Mouse (Mus musculus) C3H10T1/2 (cell line): ENCODE results near the gene Sash3. TPM values are rescaled to one million over a fixed set of nuclear protein-coding genes. Genes with fewer than 3 reads are reported as not detected.

Experiments
- polyA plus RNA-seq, 2 experiments: library from polyadenylated mRNA; unstranded; fragments of >200 nt; fragmentation: generic; extraction: Trizol; gene quantifications; one replicate each; pipeline ENCODE4 v1.2.1; 2012; ENCODE audit warnings: missing spikeins in 2 of 2

Sash3 gene
- polyA plus RNA-seq = under 1 TPM in 1 of 2 experiments, not detected in 1; 0.01 TPM

GRCm38 (mm10) chrX:48146262-48146661 is at the start of gene Sash3:
Gene Sash3 (plus strand): TSS chrX:48146436.

GRCm38 (mm10) chrX:48108394-48109315 is 37.6 kb upstream of the Sash3 start, which contains the start of gene Xpnpep2:
Gene Xpnpep2 (plus strand): TSS chrX:48108725.

GRCm38 (mm10) chrX:48208519-48209185 is 62.4 kb downstream of the Sash3 start, which contains the start of gene Zdhhc9:
Gene Zdhhc9 (minus strand): TSS chrX:48208878.

Other genes with a start within 250 kb of the Sash3 start
- gene Ocrl, start 234.0 kb upstream of the Sash3 start, polyA plus RNA-seq = 10 to 100 TPM in 1 of 2 experiments, 1 to 10 TPM in 1; 1.0 to 10.4 TPM
- gene Apln, start 111.6 kb upstream of the Sash3 start, polyA plus RNA-seq = 1 to 10 TPM; 3.1 to 7.9 TPM
- gene Xpnpep2, start 37.7 kb upstream of the Sash3 start, polyA plus RNA-seq = 1 to 10 TPM in 1 of 2 experiments, under 1 TPM in 1; 0.01 to 2.8 TPM
- gene Zdhhc9, start 62.4 kb downstream of the Sash3 start, polyA plus RNA-seq = 10 to 100 TPM in 1 of 2 experiments, 1 to 10 TPM in 1; 4.0 to 18.5 TPM
- 10 to 100 TPM in 1 of 2 experiments, 1 to 10 TPM in 1; 3.7 to 14.2 TPM for gene Utp14a, start 110.4 kb downstream of the Sash3 start, polyA plus RNA-seq
- gene Bcorl1, start 194.9 kb downstream of the Sash3 start, polyA plus RNA-seq = 1 to 10 TPM; 2.6 to 6.3 TPM